Mouse (Mus musculus) right cerebral cortex, adult 2 months (tissue): ENCODE results near the gene Gla.
A peak's percentile ranks its signal among the peaks of the same experiment; 100 is the strongest.
"Not testable (repeated sequence)": the region's sequence is repeated elsewhere in the genome, so short reads cannot be mapped to it uniquely, and the experiment has no call there.

Source experiments
- DNase-seq, 2 experiments: peaks; one replicate each; pipeline ENCODE4 v3.0.0; 2021 to 2022; ENCODE audit warnings: low spot score in 2 of 2

Gene Gla

DNA sequence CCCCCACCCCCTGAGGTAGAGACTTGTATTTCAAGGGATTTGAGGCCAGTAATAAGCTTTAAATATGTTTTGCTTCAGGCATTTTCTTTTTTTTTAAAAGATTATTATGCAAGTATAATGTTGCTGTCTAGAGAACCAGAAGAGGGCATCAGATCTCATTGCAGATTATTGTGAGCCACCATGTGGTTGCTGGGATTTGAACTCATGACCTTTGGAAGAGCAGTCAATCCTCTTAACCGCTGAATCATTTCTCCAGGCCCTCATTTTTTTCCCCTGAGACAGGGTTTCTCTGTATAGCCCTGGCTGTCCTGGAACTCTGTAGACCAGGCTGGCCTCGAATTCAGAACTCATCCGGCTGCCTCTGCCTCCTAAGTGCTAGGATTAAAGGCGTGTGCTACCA lies 12.7 kb downstream of the Gla start:
- no peak for DNase-seq

DNA sequence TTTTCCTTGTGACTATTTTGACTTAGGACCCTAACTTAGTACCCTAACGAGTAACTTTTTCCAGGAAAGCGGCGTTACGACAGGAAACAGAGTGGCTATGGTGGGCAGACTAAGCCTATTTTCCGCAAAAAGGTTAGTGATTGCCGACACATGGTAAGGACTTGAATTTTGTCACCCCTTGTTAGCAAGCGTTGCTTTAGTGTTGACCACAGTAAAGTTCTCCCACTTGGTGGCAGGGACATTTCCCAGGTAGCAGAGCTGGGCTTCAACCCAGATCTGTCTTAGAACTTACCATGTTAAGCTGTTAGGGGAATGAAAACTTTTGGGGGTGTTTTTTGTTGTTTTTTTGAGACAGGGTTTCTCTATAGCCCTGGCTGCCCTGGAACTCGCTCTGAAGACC lies 14.5 kb downstream of the Gla start:
- DNase-seq, result no peak

DNA sequence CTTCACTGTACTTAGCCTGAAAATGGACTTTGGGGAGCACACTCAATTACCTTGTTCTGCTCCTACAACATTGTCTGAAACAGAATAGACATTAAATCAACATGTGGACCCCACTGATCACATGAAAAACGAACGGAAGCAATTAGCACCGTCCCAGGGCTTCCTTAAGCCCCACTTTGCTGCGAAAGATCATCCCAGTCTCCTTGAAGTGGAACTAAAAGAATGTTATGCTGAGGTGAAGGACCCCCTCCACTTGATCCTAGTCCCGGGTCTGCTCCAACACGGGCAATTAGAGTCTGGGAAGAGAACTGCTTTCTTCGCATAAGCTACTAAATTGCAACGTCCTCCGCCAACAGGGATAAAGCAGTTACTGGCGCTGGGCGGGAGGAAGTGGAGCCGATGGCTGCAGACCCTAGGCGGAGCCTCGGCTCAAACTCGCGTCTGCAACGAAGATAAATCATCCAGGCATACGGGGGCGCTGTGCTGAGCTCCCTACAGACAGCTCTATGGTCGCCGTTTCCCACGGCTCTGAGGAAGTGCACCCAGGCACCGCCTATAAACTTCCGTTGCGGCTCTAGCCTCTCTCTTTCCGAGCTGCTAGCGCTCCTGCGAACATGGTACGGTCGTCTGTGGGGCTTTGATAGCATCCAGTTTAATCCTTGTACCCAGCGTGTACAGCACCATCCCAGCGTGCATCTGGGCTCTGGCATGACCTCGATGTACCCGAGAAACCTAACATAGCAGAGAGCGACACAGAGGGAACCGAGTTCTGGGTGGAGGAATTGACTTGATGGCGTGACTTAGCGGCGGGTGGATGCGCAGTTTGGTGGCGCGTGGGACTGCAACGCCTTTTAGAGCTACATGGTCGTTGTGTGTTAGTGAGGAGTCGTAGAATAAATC lies 15.6 kb downstream of the Gla start, which contains the start of gene Rpl36a:
Rpl36a (plus strand) TSS at position 552 of the 900 bp plus-strand sequence.
- peak; percentile 89 to 90 for DNase-seq

DNA sequence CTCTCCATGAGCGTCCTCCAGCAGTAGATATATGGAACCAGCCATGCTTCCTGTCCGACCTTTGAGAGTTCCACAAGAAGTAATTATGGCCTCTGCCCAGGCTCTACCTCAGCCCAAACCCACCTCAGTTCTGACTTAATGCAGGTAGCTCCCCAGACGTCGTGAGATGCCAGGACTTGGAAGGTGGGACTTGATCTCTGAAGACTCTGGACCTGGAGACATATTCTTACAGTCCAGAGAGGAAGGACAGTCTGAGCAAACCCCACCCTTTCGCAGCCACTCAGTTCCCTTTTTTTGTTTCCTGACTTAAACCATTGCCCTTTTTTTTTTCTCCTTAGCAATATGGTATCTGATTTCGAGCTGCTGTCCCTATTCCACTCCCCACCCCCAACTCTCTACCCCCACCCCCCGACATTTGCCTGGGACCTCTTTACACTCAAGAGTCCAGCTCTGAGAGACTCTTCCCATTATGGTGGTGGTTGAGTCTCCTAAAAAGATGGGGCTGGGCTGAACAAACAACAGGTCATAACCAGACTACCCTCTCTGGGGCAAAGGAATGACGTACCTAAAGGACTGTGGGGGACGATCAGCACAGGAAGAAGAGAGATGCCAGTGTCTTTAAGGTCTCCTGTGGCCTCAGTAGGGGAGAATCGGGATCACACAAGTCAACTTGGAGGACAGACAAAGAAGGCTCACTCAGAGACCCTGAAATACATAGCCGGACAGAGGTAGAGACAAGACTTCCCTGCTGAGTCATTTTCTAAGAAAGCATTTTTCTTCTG lies 17.8 kb downstream of the Gla start, which contains the start of gene Btk:
Btk (minus strand) TSS at position 683 of the 782 bp plus-strand sequence.
- no peak for DNase-seq

DNA sequence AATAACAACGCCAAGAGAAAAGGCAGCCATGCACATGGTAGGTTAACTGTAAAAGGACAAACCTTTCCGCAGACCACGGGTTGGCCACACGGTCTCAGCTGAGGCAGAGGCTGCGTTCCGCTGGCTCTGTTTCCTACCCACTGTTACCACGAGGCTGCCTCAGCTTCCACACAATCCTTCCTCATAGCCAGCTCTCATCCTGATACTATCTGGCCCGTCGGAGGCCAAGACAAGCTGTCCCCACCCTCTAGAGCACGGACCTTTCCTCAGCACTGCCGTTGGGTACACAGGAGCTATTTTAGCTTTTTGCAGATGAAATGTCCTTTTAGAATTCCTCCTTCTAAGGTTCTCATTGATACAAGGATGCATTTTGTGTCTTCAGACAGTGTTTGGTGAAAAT lies 18.7 kb downstream of the Gla start:
- DNase-seq, result no peak

DNA sequence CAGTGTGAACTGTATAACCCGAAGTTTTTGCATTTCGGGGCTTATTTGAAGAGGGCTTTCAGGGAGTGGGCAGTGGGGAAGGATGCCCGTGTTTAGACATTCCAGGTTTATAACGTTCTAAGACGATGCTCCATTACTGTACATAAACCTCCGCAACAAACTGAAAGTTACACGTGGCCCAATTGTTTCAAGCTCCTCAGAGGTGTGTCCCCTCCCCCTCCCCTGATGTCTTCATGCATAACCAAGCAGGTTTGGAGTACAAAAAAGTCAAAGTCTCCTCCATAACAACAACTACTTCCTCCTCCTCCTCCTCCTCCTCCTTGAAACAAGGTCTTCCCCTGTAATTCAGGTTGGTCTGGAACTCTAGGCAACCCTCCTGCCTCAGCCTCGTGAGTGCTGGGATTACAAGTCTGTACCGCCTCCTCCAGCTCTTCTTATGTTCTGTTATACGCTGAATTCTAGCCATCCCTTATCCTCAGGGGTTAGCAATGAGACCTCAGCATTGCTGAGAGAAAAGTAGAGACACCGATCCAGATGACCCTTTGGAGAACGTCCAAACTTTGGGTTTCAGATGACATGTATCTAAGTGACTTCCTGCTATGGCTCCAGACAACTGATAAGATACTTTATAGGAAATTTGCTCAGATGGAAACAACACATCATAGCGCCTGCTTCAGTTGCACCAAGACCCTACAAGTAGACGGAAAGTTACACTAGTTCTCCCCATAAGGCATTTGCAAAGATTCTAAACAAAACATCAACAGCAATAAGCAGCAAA lies 20.2 kb downstream of the Gla start:
- no peak for DNase-seq

DNA sequence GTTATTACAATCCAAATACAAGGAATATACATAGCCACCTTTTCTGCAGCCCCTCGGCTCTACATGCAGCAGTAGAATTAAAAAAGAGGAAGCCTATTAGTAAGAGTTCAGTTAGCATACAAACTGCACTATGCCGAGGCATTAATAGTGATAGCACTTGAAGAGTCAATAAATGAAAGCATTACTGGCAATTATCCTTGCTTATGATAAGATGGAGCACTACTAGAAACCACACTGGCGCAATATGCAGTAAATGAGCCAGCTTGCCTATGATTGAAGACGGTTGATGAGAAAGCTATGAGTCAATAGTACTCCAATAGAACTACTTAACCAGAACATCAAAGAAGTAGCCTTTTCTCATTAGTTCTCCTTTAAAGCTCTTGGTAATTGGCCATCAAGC lies 23.0 kb downstream of the Gla start:
- DNase-seq, result no peak

DNA sequence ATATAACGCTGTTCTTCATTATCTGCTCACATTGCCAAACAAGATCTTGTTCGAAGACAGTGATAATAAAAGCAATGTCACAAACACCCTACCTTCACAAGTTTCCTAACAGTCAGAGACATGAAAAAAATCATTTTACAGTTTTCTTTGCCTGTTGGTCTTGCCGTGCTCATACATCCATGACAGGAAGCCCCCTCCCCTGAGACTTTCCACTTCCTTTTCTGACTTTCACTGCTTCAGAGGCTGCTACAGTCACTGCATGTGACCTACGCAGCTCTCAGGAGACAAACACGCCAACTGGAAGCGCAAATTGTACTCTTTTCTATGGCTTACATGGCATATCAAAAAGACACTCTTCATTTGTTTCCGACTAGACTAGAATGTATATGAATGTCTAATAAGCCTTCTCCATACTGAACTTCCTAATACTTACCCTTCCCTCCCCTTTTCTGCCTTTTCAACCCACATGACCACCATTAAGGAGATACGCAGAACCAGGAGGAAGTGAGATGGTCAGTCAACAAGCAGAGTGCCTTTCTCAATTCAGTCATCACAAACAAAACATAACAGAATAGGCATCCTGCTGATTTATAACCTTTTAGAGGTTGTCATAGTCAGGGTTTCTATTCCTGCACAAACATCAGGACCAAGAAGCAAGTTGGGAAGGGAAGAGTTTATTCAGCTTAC lies 34.2 kb downstream of the Gla start:
- no peak for DNase-seq

DNA sequence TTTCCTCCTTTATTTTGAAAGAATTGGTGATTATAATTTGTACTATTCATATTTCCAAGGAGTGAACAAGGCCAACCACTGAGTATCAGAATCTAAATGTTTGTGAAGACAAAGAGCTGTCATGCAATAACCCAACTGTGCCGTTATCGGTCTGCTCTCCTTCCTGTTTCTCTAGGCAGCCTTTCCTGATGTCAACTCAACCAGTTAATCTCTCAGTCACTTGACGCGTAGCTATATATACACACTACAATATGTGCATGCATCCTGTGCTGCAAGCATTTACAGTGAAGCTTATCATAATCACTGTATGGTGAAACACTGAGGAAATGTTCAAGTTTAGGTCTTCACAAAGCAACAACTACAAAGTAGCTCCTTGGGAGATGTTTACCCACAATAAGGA lies 36.6 kb downstream of the Gla start:
- DNase-seq, result no peak

DNA sequence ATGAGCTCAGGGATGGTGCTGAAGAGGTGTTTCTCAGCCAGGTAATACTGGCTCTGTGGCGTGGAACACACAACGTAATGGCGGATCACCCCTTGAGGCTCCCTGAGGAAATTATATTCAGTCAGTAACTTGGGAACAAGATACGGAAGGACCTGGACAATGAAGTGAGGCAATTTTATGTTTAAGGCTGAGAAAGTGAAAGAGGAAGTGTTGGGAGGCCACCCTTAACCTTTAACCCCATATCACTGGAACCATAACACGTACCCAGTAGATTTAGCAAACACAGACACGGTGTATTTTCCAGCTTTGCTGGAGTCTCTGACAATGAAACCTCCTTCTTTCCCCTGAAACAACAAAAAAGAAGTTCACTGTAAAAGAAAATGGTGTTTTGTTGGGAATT lies 46.5 kb downstream of the Gla start:
- no peak for DNase-seq

DNA sequence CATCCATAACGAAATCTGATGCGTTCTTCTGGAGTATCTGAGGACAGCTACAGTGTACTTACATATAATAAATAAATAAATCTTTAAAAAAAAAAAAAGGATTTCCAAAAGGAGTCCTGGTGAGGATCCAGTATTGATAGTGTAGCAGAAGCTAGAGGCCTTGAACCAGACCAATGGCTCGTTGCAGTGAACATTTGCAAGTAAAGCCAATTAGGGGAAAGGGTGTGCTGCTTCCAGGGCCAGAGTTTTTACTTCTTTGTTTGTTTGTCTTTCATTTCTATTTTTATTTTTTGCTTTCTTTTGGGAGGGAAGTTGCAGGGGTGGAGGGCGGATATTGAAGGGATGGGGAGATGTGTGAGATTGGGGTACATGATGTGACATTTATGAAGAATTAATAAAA lies 47.6 kb downstream of the Gla start:
- DNase-seq, result no peak

DNA sequence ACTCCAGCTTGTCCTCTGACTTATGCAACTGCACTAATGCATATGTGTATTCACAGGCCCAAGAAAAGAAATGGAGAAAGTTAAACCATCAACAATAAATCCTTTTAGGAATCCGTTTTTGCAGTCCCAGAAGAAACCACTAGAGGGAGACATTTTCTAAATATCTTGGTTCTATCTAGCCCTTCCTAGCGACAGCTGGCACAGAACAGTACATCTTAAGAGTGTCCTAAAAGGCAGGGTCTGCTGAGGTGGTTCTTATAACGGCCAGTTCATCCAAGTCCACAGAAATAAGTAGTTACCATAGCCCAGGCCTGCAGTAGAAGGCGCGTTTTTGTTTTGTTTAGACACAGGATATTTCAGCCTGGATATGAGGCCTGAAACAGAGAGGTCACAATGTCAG lies 50.0 kb downstream of the Gla start:
- DNase-seq, result peak; percentile 6 to 20

DNA sequence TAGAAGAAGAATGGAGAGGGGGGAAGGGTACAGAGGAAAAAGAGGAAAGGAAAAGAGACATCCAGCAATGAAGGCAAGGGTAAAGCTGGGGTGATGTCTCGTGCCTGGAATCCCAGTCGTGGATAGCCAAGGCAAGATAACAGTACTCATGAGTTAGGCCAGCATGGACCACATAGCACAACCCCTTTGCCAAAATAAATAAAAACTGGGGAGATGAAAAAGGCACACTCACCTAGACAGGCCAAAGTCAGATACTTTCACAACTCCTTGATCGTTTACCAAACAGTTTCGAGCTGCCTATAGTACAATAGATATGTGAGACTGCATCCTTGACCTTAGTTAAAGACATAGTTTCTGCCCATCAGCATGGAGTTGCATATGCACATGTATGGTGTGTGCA lies 53.6 kb downstream of the Gla start:
- no peak for DNase-seq

DNA sequence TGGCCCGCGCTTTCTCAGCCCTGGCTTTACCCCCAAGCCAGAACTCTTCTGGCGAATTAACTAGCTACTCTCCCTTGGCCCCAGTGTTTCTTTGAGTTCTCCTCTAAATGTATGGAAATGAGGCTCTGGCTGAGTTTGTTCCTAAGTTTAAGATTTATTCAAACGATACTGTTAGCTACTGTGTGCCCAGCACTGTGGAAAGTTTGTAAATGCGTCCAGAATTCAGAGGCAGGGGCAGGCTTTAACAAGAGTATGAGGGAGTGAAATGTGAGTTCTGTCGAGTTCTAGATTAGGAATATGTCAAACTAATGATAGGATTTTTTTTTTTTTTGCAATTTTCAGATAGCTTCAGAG lies 59.0 kb downstream of the Gla start:
- DNase-seq, result no peak

DNA sequence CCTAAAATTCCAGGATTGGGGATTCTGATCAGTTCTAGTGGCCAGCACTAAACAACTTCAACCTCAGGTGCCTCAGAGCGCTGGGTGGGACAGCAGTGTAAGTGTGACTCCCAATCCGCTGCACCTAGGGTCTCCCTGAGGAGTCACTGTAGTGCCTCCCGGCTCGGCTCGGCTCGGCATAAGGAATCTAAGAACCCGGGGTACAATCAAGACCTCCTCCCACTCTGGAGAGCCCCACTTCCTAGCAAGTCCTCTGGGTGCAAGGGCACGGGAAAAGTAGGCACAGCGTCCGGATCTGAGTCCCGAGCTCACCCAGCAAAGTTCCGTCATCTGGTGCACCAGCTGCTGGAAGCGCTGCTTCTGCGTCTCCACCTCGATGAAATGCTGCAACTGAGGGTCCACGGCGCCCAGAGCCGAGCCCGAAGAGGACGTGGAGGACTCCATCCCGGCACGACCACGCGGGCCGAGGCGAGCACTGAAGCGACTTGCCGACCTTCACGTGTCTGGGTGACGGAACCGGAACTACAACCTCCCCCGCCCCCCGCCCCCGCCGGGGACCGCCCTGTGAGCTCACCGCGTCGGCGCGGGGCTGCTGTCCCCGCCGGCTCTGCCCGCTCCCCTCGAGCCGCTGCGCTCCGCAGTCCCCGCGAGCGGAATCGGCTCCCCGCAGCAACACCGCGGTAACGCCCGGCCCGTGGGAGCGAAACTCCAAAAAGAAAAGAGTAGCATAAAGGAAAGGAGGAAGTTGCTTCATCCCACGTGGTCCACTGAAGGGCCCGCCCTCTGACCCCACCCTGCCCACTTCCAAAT lies 59.6 kb downstream of the Gla start, which contains the start of gene Timm8a1:
Timm8a1 (minus strand) TSS at position 721 of the 810 bp plus-strand sequence.
- peak; percentile 17 to 26 for DNase-seq

DNA sequence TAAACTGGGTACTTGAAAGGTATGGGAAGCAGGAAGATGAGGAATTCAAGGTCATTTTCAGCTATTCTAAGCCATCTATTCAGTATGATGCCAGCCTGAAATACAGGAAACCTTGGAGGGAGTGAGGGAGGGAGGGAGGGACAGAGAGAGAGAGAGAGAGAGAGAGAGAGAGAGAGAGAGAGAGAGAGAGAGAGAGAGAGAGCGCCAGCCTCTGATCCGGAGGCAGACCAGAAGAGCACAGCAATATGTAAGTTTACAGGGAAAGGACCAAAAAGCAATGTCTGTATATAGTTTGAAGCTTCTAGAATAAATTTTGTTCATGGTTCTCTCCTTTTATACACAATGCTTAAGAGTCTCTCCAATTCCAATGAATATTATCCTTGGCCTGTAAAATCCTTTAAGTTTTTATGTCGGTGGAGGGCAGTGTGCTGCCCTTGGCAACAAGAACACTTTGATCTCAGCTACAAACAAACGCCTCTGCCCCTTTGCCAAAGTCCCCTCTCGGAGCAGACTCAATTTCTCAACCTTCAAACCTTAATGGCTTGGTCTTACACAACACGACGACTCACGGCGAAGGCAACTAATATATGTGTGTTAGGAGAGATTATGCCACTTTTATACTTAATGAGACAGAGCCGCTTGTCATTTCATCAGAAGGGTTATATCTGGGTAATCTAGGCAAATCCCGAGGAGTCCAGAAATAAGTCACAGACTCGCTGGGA lies 60.4 kb downstream of the Gla start:
- DNase-seq, result no peak

DNA sequence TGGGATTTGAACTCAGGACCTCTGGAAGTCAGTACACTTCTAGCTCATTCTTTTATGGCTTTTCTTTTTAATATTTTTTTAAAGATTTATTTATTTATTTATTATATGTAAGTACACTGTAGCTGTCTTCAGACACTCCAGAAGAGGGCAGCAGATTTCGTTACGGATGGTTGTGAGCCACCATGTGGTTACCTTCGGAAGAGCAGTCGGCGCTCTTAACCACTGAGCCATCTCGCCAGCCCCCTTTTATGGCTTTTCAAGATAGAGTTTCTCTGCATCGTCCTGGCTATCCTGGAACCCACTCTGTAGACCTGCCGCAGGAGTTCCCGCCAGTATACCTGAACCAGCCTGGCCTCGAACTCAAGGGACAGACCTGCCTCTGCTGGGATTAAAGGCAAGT lies 61.1 kb downstream of the Gla start:
- DNase-seq, result not testable (repeated sequence)
